Mouse (Mus musculus) G1E (cell line): ENCODE measurements at regions not wholly inside any gene's neighbourhood (a gene's known extent, or its start where the extent isn't known, plus 50 kb on each side); places are given as distances from the start of the nearest gene placed in this dataset.
"Not testable (repeated sequence)": the region's sequence is repeated elsewhere in the genome, so short reads cannot be mapped to it uniquely, and the experiment has no call there.

Experiments
- ATAC-seq: 2 replicates; pipeline ENCODE4 v1.8.0; 2016; ENCODE audit warnings: mild to moderate bottlenecking; ENCODE audit not compliant: insufficient number of reproducible peaks, poor library complexity, low FRiP score, severe bottlenecking; ENCODE audit errors: extremely low read depth
- DNase-seq: peaks from one replicate; pipeline ENCODE4 v3.0.0; 2012; ENCODE audit warnings: low spot score
- H3K27me3 ChIP-seq: 2 replicates; pipeline ENCODE4 v1.6.1; 2012; ENCODE audit warnings: mild to moderate bottlenecking, low read length, inconsistent platforms; ENCODE audit not compliant: insufficient read depth
- H3K36me3 ChIP-seq: replicated peaks from 2 replicates; pipeline ENCODE3; 2012; ENCODE audit warnings: mild to moderate bottlenecking, inconsistent platforms
- H3K4me1 ChIP-seq: 2 replicates; pipeline ENCODE4 v1.6.1; 2012; ENCODE audit warnings: low read depth, low read length, inconsistent platforms, mixed read lengths; ENCODE audit not compliant: insufficient read depth
- H3K4me3 ChIP-seq: 2 replicates; pipeline ENCODE4 v1.5.1; 2012; ENCODE audit warnings: low read depth, mild to moderate bottlenecking, inconsistent platforms, low read length, moderate library complexity, mixed read lengths
- H3K9me3 ChIP-seq: replicated peaks from 2 replicates; pipeline ENCODE4 v1.6.1; 2012; ENCODE audit warnings: inconsistent platforms
- CTCF ChIP-seq: IDR thresholded peaks from 2 replicates; pipeline ENCODE4 v1.5.1; 2012; ENCODE audit warnings: low read depth, low read length, inconsistent platforms, mixed read lengths
- GATA1 ChIP-seq: IDR thresholded peaks from 2 replicates; pipeline ENCODE4 v1.6.1; 2012; ENCODE audit warnings: borderline replicate concordance, low read length, inconsistent platforms, mixed read lengths
- GATA2 ChIP-seq: IDR thresholded peaks from 2 replicates; pipeline ENCODE4 v1.6.1; 2012; ENCODE audit warnings: low read depth, low read length, inconsistent platforms, borderline replicate concordance
- POLR2AphosphoS5 ChIP-seq: IDR thresholded peaks from 2 replicates; pipeline ENCODE4 v1.6.1; 2012; ENCODE audit warnings: low read depth, low read length, inconsistent platforms; ENCODE audit not compliant: insufficient replicate concordance
- TAL1 ChIP-seq: conservative IDR thresholded peaks from 2 replicates; pipeline ENCODE4 v1.6.1; 2012; ENCODE audit warnings: low read depth, low read length, inconsistent platforms, mixed read lengths

GRCm38 (mm10) chr1:181273540-181274204, 61.9 kb upstream of the Wdr26 start:
- peaks cover 22% of the 10 kb centered on the region for H3K27me3 ChIP-seq
- no peak overlapping the region for H3K4me3 ChIP-seq
- ATAC-seq (no peak), DNase-seq (no peak)
- H3K36me3 ChIP-seq = no peaks in the 10 kb centered on the region
- peaks cover 15% of the 10 kb centered on the region; the same call in 1 of the 2 replicates for H3K4me1 ChIP-seq
- peaks cover 2% of the 10 kb centered on the region for H3K9me3 ChIP-seq
- TF ChIP-seq CTCF (no peak), GATA2 (no peak), POLR2AphosphoS5 (no peak), GATA1 (no peak), TAL1 (no peak)

DNA sequence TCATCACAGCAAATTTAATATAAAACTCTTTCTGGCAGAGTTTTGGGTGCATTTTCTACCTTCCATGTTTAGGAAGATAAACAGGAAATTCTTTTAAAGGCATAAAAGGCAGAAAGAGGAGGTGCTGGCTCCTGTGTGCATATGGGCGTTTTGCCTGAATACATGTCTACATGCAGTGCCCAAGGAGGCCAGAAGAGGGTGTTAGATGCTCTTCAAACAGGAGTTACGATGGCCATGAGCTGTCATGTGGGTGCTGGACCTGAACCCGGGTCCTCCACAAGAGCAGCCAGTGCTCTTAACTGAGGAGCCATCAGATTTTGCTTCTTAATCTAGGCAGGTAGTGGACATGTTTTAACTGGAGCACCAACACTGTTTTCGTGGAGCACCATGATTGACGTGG, 69.0 kb upstream of the Wdr26 start:
- DNase-seq = no peak
- TF ChIP-seq GATA1 (no peak), TAL1 (no peak), POLR2AphosphoS5 (no peak), CTCF (no peak)
- ATAC-seq = no peak
- H3K4me3 ChIP-seq = no peak overlapping the region
- H3K9me3 ChIP-seq = no peaks in the 10 kb centered on the region
- peaks cover 39% of the 10 kb centered on the region for H3K27me3 ChIP-seq
- peaks cover 2% of the 10 kb centered on the region; the same call in 1 of the 2 replicates for H3K4me1 ChIP-seq
- H3K36me3 ChIP-seq = no peaks in the 10 kb centered on the region

DNA sequence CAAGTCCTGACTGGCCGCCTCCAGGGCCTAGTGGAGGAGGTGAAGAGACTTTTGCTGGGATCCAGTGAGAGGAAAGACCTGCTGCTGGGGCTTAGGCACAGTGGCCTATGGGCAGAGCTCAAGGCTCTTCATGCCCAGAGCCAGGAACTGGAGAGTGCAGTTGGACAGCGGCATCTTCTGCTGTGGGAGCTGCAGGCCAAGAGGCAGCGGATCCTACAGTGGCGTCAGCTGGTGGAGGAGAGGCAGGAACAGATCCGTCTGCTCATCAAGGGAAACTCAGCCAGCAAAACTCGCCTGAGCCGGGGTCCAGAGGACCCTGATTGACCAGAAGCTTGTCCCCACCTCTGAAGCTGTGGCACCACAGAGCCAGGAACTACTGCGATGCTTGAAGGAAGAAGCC, 69.4 kb upstream of the Cnih3 start:
- H3K36me3 ChIP-seq, H3K4me1 ChIP-seq, H3K4me3 ChIP-seq, ATAC-seq, DNase-seq, H3K9me3 ChIP-seq: not testable (repeated sequence)
- peaks cover 43% of the 10 kb centered on the region for H3K27me3 ChIP-seq

DNA sequence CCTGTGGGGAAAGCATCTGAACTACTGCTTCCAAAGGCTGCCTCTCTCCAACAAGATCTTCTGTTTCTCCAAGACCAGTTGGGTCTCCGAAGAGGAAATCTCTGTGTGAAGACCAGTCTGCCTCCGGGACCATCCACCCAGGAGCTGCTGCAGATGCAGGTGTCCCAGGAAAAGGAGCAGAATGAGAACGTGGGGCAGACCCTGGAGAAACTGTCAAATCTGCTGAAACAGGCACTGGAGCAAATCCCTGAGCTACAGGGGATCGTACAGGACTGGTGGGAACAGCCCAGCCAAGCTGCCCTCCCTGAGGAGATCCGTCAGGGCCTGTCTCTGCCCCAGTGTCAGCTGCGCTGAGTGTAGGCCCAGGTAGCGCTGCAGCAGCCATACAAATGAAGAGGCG, 68.9 kb upstream of the Cnih3 start:
- not testable (repeated sequence) for ATAC-seq, H3K36me3 ChIP-seq, H3K9me3 ChIP-seq, H3K4me3 ChIP-seq, H3K4me1 ChIP-seq, DNase-seq
- peaks cover 43% of the 10 kb centered on the region for H3K27me3 ChIP-seq

- H3K27me3 ChIP-seq = peaks cover 37% of the 10 kb centered on the region
- TF ChIP-seq POLR2AphosphoS5 (no peak), GATA2 (no peak), TAL1 (no peak), CTCF (no peak), GATA1 (no peak)
- no peaks in the 10 kb centered on the region for H3K36me3 ChIP-seq
- no peak overlapping the region for H3K4me3 ChIP-seq
- no peaks in the 10 kb centered on the region for H3K9me3 ChIP-seq
- no peak for ATAC-seq
- H3K4me1 ChIP-seq = peaks cover 4% of the 10 kb centered on the region; the same call in 1 of the 2 replicates
- DNase-seq = no peak
These were observed 67.9 kb upstream of the Cnih3 start for GRCm38 (mm10) chr1:181284301-181285197.

DNA sequence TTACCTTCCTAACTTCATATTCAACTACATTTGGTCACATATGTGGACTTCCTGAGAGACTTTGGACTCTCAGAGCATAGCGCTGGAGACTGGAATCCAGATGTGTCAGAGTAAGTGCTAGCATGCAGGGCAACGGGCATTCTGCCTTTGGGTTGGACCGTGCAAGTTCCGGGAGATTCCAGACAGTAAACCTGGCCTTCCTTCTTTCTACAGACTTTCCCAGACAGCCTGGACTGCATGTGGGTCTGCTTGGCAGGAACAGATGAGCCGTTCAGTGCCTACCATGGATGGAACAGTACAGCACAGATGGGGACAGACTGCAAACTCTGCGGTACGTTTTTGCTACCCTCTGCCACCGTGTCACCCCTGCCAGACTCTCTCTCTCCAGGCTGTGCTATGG, 66.8 kb upstream of the Cnih3 start:
- Histone ChIP-seq H3K27me3 (peaks cover 42% of the 10 kb centered on the region), H3K4me3 (no peak overlapping the region), H3K36me3 (no peaks in the 10 kb centered on the region), H3K9me3 (no peaks in the 10 kb centered on the region), H3K4me1 (peaks cover 4% of the 10 kb centered on the region; the same call in 1 of the 2 replicates)
- no peak for TF ChIP-seq TAL1
- no peak for TF ChIP-seq POLR2AphosphoS5
- TF ChIP-seq CTCF = no peak
- TF ChIP-seq GATA2 = no peak
- no peak for TF ChIP-seq GATA1
- ATAC-seq (no peak), DNase-seq (no peak)

GRCm38 (mm10) chr1:181286146-181286545, 66.3 kb upstream of the Cnih3 start:
- no peaks in the 10 kb centered on the region for H3K36me3 ChIP-seq
- TF ChIP-seq GATA2 (no peak), TAL1 (no peak), POLR2AphosphoS5 (no peak), GATA1 (no peak), CTCF (no peak)
- no peak for ATAC-seq
- H3K27me3 ChIP-seq = peaks cover 46% of the 10 kb centered on the region
- no peak overlapping the region for H3K4me3 ChIP-seq
- no peaks in the 10 kb centered on the region for H3K9me3 ChIP-seq
- DNase-seq = no peak
- peaks cover 2% of the 10 kb centered on the region; the same call in 1 of the 2 replicates for H3K4me1 ChIP-seq
